Mouse (Mus musculus): ENCODE data around the gene Sncg. TPM values are rescaled to one million over a fixed set of nuclear protein-coding genes. Genes with fewer than 3 reads are reported as not detected.
"Not testable (repeated sequence)": the region's sequence is repeated elsewhere in the genome, so short reads cannot be mapped to it uniquely, and the experiment has no call there.

Sncg gene
- 17.6 and 19.1 TPM in 2 replicates for polyA plus RNA-seq (2012; rRNA removed)

GRCm38 (mm10) chr14:34374577-34374976 is at the start of gene Sncg:
Gene Sncg, minus strand, starts transcription at chr14:34374789.
- WGBS = 43% methylated on average over 10 of the region's 10 CpGs
- peak within 1 kb of the TSS; percentile 48 for H3K4me3 ChIP-seq (ENCODE audit: insufficient read depth, low read depth, low read length)
- H3K27ac ChIP-seq (ENCODE audit: insufficient read depth, low read depth, low read length) = peak within 1 kb of the TSS; percentile 71

GRCm38 (mm10) chr14:34421078-34421477 is 46.5 kb upstream of the Sncg start:
- Histone ChIP-seq H3K4me3 (ENCODE audit: insufficient read depth, low read depth, low read length) (no peak overlapping the region), H3K27me3 (replicated peaks; ENCODE audit: control insufficient read depth, insufficient read depth, low read length) (no peaks in the 10 kb centered on the region), H3K36me3 (ENCODE audit: control insufficient read depth, insufficient read depth, low read length) (no peaks in the 10 kb centered on the region; the same call in 1 of the 2 replicates), H3K4me1 (ENCODE audit: control insufficient read depth, insufficient read depth, low read length) (peaks cover 3% of the 10 kb centered on the region; the same call in 1 of the 2 replicates), H3K27ac (ENCODE audit: insufficient read depth, low read depth, low read length) (no peak overlapping the region)
- no peak for TF ChIP-seq CTCF (conservative IDR thresholded peaks at IDR 0.05; ENCODE audit: insufficient read depth, insufficient read length, low read depth, low read length)
- no peak for TF ChIP-seq POLR2A (IDR thresholded peaks at IDR 0.05; ENCODE audit: low read depth, low read length)
- WGBS = 85% methylated on average over 1 of the region's 1 CpGs
- DNase-seq = no peak

More at GRCm38 (mm10) chr14:34374577-34374976, at the start of gene Sncg:
- Histone ChIP-seq H3K27me3 (replicated peaks; ENCODE audit: control insufficient read depth, insufficient read depth, low read length) (no peaks in the 10 kb centered on the region), H3K36me3 (ENCODE audit: control insufficient read depth, insufficient read depth, low read length) (no peaks in the 10 kb centered on the region), H3K4me1 (ENCODE audit: control insufficient read depth, insufficient read depth, low read length) (no peaks in the 10 kb centered on the region)
- TF ChIP-seq CTCF (conservative IDR thresholded peaks at IDR 0.05; ENCODE audit: insufficient read depth, insufficient read length, low read depth, low read length) (no peak), POLR2A (IDR thresholded peaks at IDR 0.05; ENCODE audit: low read depth, low read length) (no peak)
- no peak for DNase-seq

GRCm38 (mm10) chr14:34417501-34417900 is 42.9 kb upstream of the Sncg start:
- no peak overlapping the region for H3K27ac ChIP-seq (ENCODE audit: insufficient read depth, low read depth, low read length)
- TF ChIP-seq CTCF (conservative IDR thresholded peaks at IDR 0.05; ENCODE audit: insufficient read depth, insufficient read length, low read depth, low read length) (no peak), POLR2A (IDR thresholded peaks at IDR 0.05; ENCODE audit: low read depth, low read length) (no peak)
- H3K27me3 ChIP-seq (replicated peaks; ENCODE audit: control insufficient read depth, insufficient read depth, low read length) = no peaks in the 10 kb centered on the region
- 66% methylated on average over 5 of the region's 5 CpGs for WGBS
- H3K36me3 ChIP-seq (ENCODE audit: control insufficient read depth, insufficient read depth, low read length) = peaks cover 3% of the 10 kb centered on the region
- no peaks in the 10 kb centered on the region for H3K4me1 ChIP-seq (ENCODE audit: control insufficient read depth, insufficient read depth, low read length)
- H3K4me3 ChIP-seq (ENCODE audit: insufficient read depth, low read depth, low read length) = no peak overlapping the region
- no peak for DNase-seq

- H3K4me3 ChIP-seq (ENCODE audit: insufficient read depth, low read depth, low read length); H3K27ac ChIP-seq (ENCODE audit: insufficient read depth, low read depth, low read length); H3K36me3 ChIP-seq (ENCODE audit: control insufficient read depth, insufficient read depth, low read length); DNase-seq; H3K4me1 ChIP-seq (ENCODE audit: control insufficient read depth, insufficient read depth, low read length); H3K27me3 ChIP-seq (replicated peaks; ENCODE audit: control insufficient read depth, insufficient read depth, low read length): not testable (repeated sequence)
- 97% methylated on average over 4 of the region's 4 CpGs for WGBS
Measured at GRCm38 (mm10) chr14:34416946-34417345, 42.4 kb upstream of the Sncg start.

GRCm38 (mm10) chr14:34412164-34412896 is 37.7 kb upstream of the Sncg start:
- Histone ChIP-seq H3K27me3 (replicated peaks; ENCODE audit: control insufficient read depth, insufficient read depth, low read length) (no peaks in the 10 kb centered on the region), H3K4me3 (ENCODE audit: insufficient read depth, low read depth, low read length) (no peak overlapping the region), H3K36me3 (ENCODE audit: control insufficient read depth, insufficient read depth, low read length) (peaks cover 3% of the 10 kb centered on the region), H3K27ac (ENCODE audit: insufficient read depth, low read depth, low read length) (no peak overlapping the region), H3K4me1 (ENCODE audit: control insufficient read depth, insufficient read depth, low read length) (no peaks in the 10 kb centered on the region)
- WGBS = 88% methylated on average over 7 of the region's 7 CpGs
- DNase-seq = no peak
- TF ChIP-seq POLR2A (IDR thresholded peaks at IDR 0.05; ENCODE audit: low read depth, low read length) (no peak), CTCF (conservative IDR thresholded peaks at IDR 0.05; ENCODE audit: insufficient read depth, insufficient read length, low read depth, low read length) (no peak)

GRCm38 (mm10) chr14:34410716-34411115 is 36.1 kb upstream of the Sncg start:
- peak; percentile 14 for DNase-seq
- H3K36me3 ChIP-seq (ENCODE audit: control insufficient read depth, insufficient read depth, low read length) = peaks cover 3% of the 10 kb centered on the region
- no peak overlapping the region for H3K4me3 ChIP-seq (ENCODE audit: insufficient read depth, low read depth, low read length)
- 73% methylated on average over 6 of the region's 6 CpGs for WGBS
- H3K27me3 ChIP-seq (replicated peaks; ENCODE audit: control insufficient read depth, insufficient read depth, low read length) = no peaks in the 10 kb centered on the region
- TF ChIP-seq POLR2A (IDR thresholded peaks at IDR 0.05; ENCODE audit: low read depth, low read length) = no peak
- no peak for TF ChIP-seq CTCF (conservative IDR thresholded peaks at IDR 0.05; ENCODE audit: insufficient read depth, insufficient read length, low read depth, low read length)
- H3K27ac ChIP-seq (ENCODE audit: insufficient read depth, low read depth, low read length) = no peak overlapping the region
- H3K4me1 ChIP-seq (ENCODE audit: control insufficient read depth, insufficient read depth, low read length) = no peaks in the 10 kb centered on the region

GRCm38 (mm10) chr14:34403424-34403823 is 28.8 kb upstream of the Sncg start:
- Histone ChIP-seq H3K4me3 (ENCODE audit: insufficient read depth, low read depth, low read length) (no peak overlapping the region), H3K36me3 (ENCODE audit: control insufficient read depth, insufficient read depth, low read length) (no peaks in the 10 kb centered on the region; the same call in 1 of the 2 replicates), H3K4me1 (ENCODE audit: control insufficient read depth, insufficient read depth, low read length) (no peaks in the 10 kb centered on the region), H3K27ac (ENCODE audit: insufficient read depth, low read depth, low read length) (no peak overlapping the region), H3K27me3 (replicated peaks; ENCODE audit: control insufficient read depth, insufficient read depth, low read length) (no peaks in the 10 kb centered on the region)
- WGBS = 94% methylated on average over 7 of the region's 7 CpGs
- TF ChIP-seq POLR2A (IDR thresholded peaks at IDR 0.05; ENCODE audit: low read depth, low read length) = no peak
- no peak for TF ChIP-seq CTCF (conservative IDR thresholded peaks at IDR 0.05; ENCODE audit: insufficient read depth, insufficient read length, low read depth, low read length)
- no peak for DNase-seq
